1 mouse cellular context compared by ENCODE assay signal in the genomic region with DNA sequence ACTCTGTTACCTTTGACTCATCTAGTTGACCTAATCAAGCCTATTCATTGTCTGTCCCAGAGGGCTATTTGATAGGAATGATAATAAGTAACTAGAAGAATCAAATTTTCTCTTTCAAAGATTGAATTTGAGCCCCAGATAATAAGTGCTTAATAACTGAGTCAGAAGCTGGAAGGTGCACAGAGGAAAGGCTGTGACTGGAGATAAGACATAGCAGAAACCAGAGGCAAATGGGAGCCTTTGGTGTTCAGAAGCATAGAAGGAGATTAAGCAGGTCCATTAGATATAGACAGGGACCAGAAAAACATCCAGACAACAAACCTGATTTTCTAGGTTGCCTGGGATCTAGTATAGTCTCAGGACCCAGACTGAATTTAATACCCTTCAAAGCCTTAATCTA.
A peak's percentile ranks its signal among the peaks of the same experiment; 100 is the strongest.
TF ChIP-seq lines count a peak whose summit lies in the region.

No protein-coding gene starts in this region.

TF ChIP-seq in MEL, 35 proteins besides CTCF, POLR2A, EP300 and RAD21:
- TF ChIP-seq RCOR1 (IDR thresholded peaks at IDR 0.05; ENCODE audit: low read depth, low read length) (peak; percentile 100), GATA1 (IDR thresholded peaks at IDR 0.05; ENCODE audit: low read depth, low read length) (peak; percentile 96), JUND (IDR thresholded peaks at IDR 0.05; ENCODE audit: low read depth, low read length) (no peak), MXI1 (IDR thresholded peaks at IDR 0.05; ENCODE audit: low read depth, low read length) (no peak; the same call in 1 of the 2 replicates), ZMIZ1 (IDR thresholded peaks at IDR 0.05; ENCODE audit: low read depth, low read length) (no peak), TAL1 (IDR thresholded peaks at IDR 0.05; ENCODE audit: low read length) (peak; percentile 89), POLR2AphosphoS5 (IDR thresholded peaks at IDR 0.05; ENCODE audit: borderline replicate concordance, low read depth, low read length) (no peak), NRF1 (IDR thresholded peaks at IDR 0.05; ENCODE audit: insufficient read depth, low read depth, low read length, poor library complexity, severe bottlenecking) (no peak), ELF1 (IDR thresholded peaks at IDR 0.05; ENCODE audit: low read depth, low read length) (no peak), ZKSCAN1 (IDR thresholded peaks at IDR 0.05; ENCODE audit: low read depth, low read length) (no peak), ZNF384 (IDR thresholded peaks at IDR 0.05; ENCODE audit: low read depth, low read length) (no peak), POLR2AphosphoS2 (IDR thresholded peaks at IDR 0.05; ENCODE audit: low read length) (no peak), MYB (IDR thresholded peaks at IDR 0.05; ENCODE audit: low read depth, low read length) (no peak), CHD1 (IDR thresholded peaks at IDR 0.05; ENCODE audit: low read depth, low read length) (no peak), NELFE (IDR thresholded peaks at IDR 0.05; ENCODE audit: low read depth, low read length) (no peak), MAFK (IDR thresholded peaks at IDR 0.05; ENCODE audit: borderline replicate concordance, low read depth, low read length) (no peak; the same call in 1 of the 2 replicates), BHLHE40 (IDR thresholded peaks at IDR 0.05; ENCODE audit: borderline replicate concordance, low read depth, low read length) (no peak), ZC3H11A (IDR thresholded peaks at IDR 0.05; ENCODE audit: low read depth, low read length) (no peak), USF1 (IDR thresholded peaks at IDR 0.05; ENCODE audit: low read depth, low read length) (no peak), MAX (IDR thresholded peaks at IDR 0.05; ENCODE audit: low read length) (no peak), TCF12 (IDR thresholded peaks at IDR 0.05; ENCODE audit: low read depth, low read length) (peak; percentile 89), CHD2 (IDR thresholded peaks at IDR 0.05; ENCODE audit: low read length) (no peak), TBP (IDR thresholded peaks at IDR 0.05; ENCODE audit: low read depth, low read length) (no peak), MYC (IDR thresholded peaks at IDR 0.05; ENCODE audit: low read depth, low read length) (0 out of 2 replicates have a peak, but pooled peaks have one; percentile 26), SIN3A (IDR thresholded peaks at IDR 0.05; ENCODE audit: low read length) (0 out of 2 replicates have a peak, but pooled peaks have one; percentile 42), ETS1 (IDR thresholded peaks at IDR 0.05; ENCODE audit: low read depth, low read length) (peak; percentile 70; the same call in 1 of the 2 replicates), KAT2A (conservative IDR thresholded peaks at IDR 0.05; ENCODE audit: low read depth, low read length) (no peak), MEF2A (IDR thresholded peaks at IDR 0.05; ENCODE audit: extremely low read depth, insufficient replicate concordance, low read depth, low read length, poor library complexity, severe bottlenecking) (no peak)
TF ChIP-seq in MEL: peak in this region for 7.
